Mouse (Mus musculus) midbrain, embryonic 14.5 days (tissue): ENCODE measurements at regions not wholly inside any gene's neighbourhood (a gene's known extent, or its start where the extent isn't known, plus 50 kb on each side); places are given as distances from the start of the nearest gene placed in this dataset.
A peak's percentile ranks its signal among the peaks of the same experiment; 100 is the strongest.
"Not testable (repeated sequence)": the region's sequence is repeated elsewhere in the genome, so short reads cannot be mapped to it uniquely, and the experiment has no call there.

Experiments used
- ATAC-seq: fragments of 200-750 bp; cut with Nextera tagmentation; 2 replicates; pipeline ENCODE4 v1.8.0; 2017; ENCODE audit warnings: moderate number of reproducible peaks, moderate library complexity; ENCODE audit not compliant: low FRiP score, low TSS enrichment
- DNase-seq: peaks from one replicate; pipeline ENCODE4 v3.0.0-alpha.2; 2015
- H3K27ac ChIP-seq: fragments of 300-500 bp; sonication (generic); replicated peaks from 2 replicates; pipeline ENCODE4 v1.5.1; 2014; ENCODE audit warnings: mild to moderate bottlenecking, low read depth, low read length, moderate library complexity
- H3K27me3 ChIP-seq: fragments of 300-500 bp; sonication (generic); 2 replicates; pipeline ENCODE4 v1.6.1; 2014; ENCODE audit warnings: low read length, control low read depth, mixed read lengths; ENCODE audit not compliant: control insufficient read depth, insufficient read depth
- H3K36me3 ChIP-seq: fragments of 300-500 bp; sonication (generic); 2 replicates; pipeline ENCODE4 v1.6.1; 2014; ENCODE audit warnings: low read length, control low read depth; ENCODE audit not compliant: control insufficient read depth, insufficient read depth
- H3K4me1 ChIP-seq: fragments of 300-500 bp; sonication (generic); 2 replicates; pipeline ENCODE4 v1.6.1; 2014; ENCODE audit warnings: mild to moderate bottlenecking, antibody characterized with exemption, low read length, control low read depth; ENCODE audit not compliant: control insufficient read depth, insufficient read depth
- H3K4me2 ChIP-seq: fragments of 300-500 bp; sonication (generic); 2 replicates; pipeline ENCODE4 v1.6.1; 2014; ENCODE audit warnings: mild to moderate bottlenecking, low read length, moderate library complexity
- H3K4me3 ChIP-seq: fragments of 300-500 bp; sonication (generic); replicated peaks from 2 replicates; pipeline ENCODE4 v1.5.1; 2014; ENCODE audit warnings: low read depth, low read length
- H3K9ac ChIP-seq: fragments of 300-500 bp; sonication (generic); replicated peaks from 2 replicates; pipeline ENCODE4 v1.6.1; 2014; ENCODE audit warnings: mild to moderate bottlenecking, low read length, moderate library complexity
- H3K9me3 ChIP-seq: fragments of 300-500 bp; sonication (generic); 2 replicates; pipeline ENCODE4 v1.6.1; 2016; ENCODE audit warnings: low read length, control low read depth, mixed read lengths; ENCODE audit not compliant: control insufficient read depth
- WGBS: fragments of 180-500 bp; shearing (Covaris S2); extraction: QIAGEN DNeasy Blood & Tissue Kit; methylation state at CpG from one replicate; pipeline ENCODE4 v1.1.7; 2014; 5-methylcytosine and 5-hydroxymethylcytosine counted together

DNA sequence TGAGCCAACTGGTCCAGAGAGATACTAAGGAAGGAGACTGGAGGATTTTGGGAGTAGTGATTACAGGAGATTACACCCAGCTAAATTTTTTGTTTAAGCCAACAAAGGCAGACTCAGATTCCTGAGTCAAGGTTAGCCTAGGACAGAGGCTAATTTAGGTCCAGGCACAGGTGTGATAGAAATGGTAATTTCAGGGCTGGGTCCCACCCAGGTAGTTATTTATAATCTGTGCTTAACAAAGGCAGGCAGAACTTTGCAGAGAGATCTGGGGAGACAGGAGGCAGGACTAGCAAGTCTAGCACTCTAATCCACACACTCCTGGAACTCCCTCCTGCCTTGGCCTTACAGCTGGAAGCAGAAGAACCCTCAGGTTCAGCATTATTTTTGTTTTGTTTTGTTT, 172.4 kb downstream of the Iqub start:
- H3K4me2 ChIP-seq, result no peak overlapping the region
- no peak overlapping the region for H3K4me3 ChIP-seq
- H3K9me3 ChIP-seq, result no peaks in the 10 kb centered on the region
- H3K9ac ChIP-seq, result no peak overlapping the region
- no peaks in the 10 kb centered on the region for H3K4me1 ChIP-seq
- no peak overlapping the region for H3K27ac ChIP-seq
- H3K36me3 ChIP-seq, result no peaks in the 10 kb centered on the region
- H3K27me3 ChIP-seq, result no peaks in the 10 kb centered on the region
- DNase-seq (no peak), ATAC-seq (no peak)

- WGBS, result 96% methylated on average over 2 of the region's 2 CpGs
- H3K27me3 ChIP-seq, result no peaks in the 10 kb centered on the region
- H3K9me3 ChIP-seq, result no peaks in the 10 kb centered on the region
- H3K4me3 ChIP-seq, result no peak overlapping the region
- H3K4me2 ChIP-seq, result no peak overlapping the region
- no peaks in the 10 kb centered on the region for H3K4me1 ChIP-seq
- ATAC-seq (no peak), DNase-seq (no peak)
- H3K27ac ChIP-seq, result no peak overlapping the region
- no peaks in the 10 kb centered on the region for H3K36me3 ChIP-seq
- no peak overlapping the region for H3K9ac ChIP-seq
Observed at GRCm38 (mm10) chr6:24342056-24342455, 172.8 kb downstream of the Iqub start.

- H3K4me3 ChIP-seq, H3K27me3 ChIP-seq, DNase-seq, H3K9ac ChIP-seq, H3K27ac ChIP-seq, H3K9me3 ChIP-seq, H3K36me3 ChIP-seq, H3K4me1 ChIP-seq, H3K4me2 ChIP-seq, ATAC-seq: not testable (repeated sequence)
- 85% methylated on average over 4 of the region's 4 CpGs for WGBS
Observed at GRCm38 (mm10) chr6:24340107-24340506, 172.2 kb upstream of the Slc13a1 start.

DNA sequence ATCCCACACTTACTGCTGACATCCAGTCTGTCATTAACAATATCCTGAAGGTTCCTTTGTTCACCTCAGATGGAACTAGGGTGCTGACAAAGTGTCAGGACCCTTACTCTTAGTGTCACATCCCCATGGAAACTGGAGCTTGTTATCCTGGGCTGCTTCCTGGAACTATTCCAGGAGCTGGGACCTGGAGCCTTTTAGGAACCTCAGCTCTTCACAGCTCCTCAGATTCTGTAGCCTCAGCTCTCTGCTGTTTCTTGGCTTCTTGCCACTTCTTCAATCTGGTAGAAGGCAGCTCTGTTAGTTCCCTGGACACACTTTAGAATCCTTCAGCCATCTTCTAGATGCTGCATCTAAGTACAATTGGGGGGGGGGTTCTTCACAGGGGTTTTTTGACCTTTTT, 157.3 kb upstream of the Slc13a1 start:
- ATAC-seq, result no peak
- no peak overlapping the region for H3K27ac ChIP-seq
- H3K9ac ChIP-seq, result no peak overlapping the region
- H3K4me2 ChIP-seq, result no peak overlapping the region
- H3K27me3 ChIP-seq, result no peaks in the 10 kb centered on the region
- no peaks in the 10 kb centered on the region for H3K36me3 ChIP-seq
- no peaks in the 10 kb centered on the region for H3K9me3 ChIP-seq
- DNase-seq, result peak; percentile 32
- H3K4me3 ChIP-seq, result no peak overlapping the region
- H3K4me1 ChIP-seq, result no peaks in the 10 kb centered on the region

- no peaks in the 10 kb centered on the region for H3K9me3 ChIP-seq
- DNase-seq (no peak), ATAC-seq (no peak)
- H3K9ac ChIP-seq, result no peak overlapping the region
- no peaks in the 10 kb centered on the region for H3K27me3 ChIP-seq
- H3K27ac ChIP-seq, result no peak overlapping the region
- H3K36me3 ChIP-seq, result no peaks in the 10 kb centered on the region
- WGBS, result 68% methylated on average over 3 of the region's 3 CpGs
- H3K4me1 ChIP-seq, result no peaks in the 10 kb centered on the region
- no peak overlapping the region for H3K4me2 ChIP-seq
- no peak overlapping the region for H3K4me3 ChIP-seq
Observed at GRCm38 (mm10) chr6:24324718-24325117, 156.8 kb upstream of the Slc13a1 start.

DNA sequence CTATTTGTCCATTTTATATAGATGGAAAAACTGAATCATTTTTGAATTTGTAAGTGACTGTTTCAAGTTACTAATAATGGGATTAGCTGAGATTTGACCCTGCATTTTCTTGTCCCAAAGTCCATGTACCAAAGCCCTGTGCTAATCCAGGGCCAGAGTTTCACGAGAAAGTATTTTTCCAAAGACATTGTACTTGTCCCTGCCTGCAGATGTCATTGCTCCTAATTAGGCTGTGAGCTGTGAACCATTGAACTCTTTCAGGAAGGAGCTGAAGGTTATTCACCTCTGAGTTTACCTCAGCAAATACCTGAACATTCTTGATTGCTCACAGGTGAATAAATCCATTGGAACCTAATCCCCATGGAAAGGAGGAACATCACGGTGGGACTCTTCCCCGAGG, 154.5 kb upstream of the Slc13a1 start:
- no peak overlapping the region for H3K4me3 ChIP-seq
- no peak overlapping the region for H3K27ac ChIP-seq
- no peak overlapping the region for H3K9ac ChIP-seq
- ATAC-seq, result no peak
- DNase-seq, result no peak
- H3K4me2 ChIP-seq, result no peak overlapping the region
- no peaks in the 10 kb centered on the region for H3K4me1 ChIP-seq
- H3K27me3 ChIP-seq, result no peaks in the 10 kb centered on the region
- no peaks in the 10 kb centered on the region for H3K36me3 ChIP-seq
- WGBS, result 72% methylated on average over 3 of the region's 3 CpGs
- no peaks in the 10 kb centered on the region for H3K9me3 ChIP-seq

- Histone ChIP-seq H3K4me3 (no peak overlapping the region), H3K27ac (no peak overlapping the region), H3K4me2 (no peak overlapping the region), H3K36me3 (no peaks in the 10 kb centered on the region), H3K4me1 (no peaks in the 10 kb centered on the region), H3K27me3 (no peaks in the 10 kb centered on the region), H3K9me3 (no peaks in the 10 kb centered on the region), H3K9ac (no peak overlapping the region)
- 86% methylated on average over 2 of the region's 2 CpGs for WGBS
- DNase-seq, result no peak
- ATAC-seq, result no peak
Observed at GRCm38 (mm10) chr6:24318862-24319261, 151.0 kb upstream of the Slc13a1 start.

GRCm38 (mm10) chr6:24310675-24311074, 142.8 kb upstream of the Slc13a1 start:
- no peak overlapping the region for H3K27ac ChIP-seq
- no peak overlapping the region for H3K4me3 ChIP-seq
- DNase-seq, result no peak
- no peak overlapping the region for H3K9ac ChIP-seq
- no peaks in the 10 kb centered on the region for H3K4me1 ChIP-seq
- no peaks in the 10 kb centered on the region for H3K9me3 ChIP-seq
- H3K27me3 ChIP-seq, result no peaks in the 10 kb centered on the region
- H3K36me3 ChIP-seq, result no peaks in the 10 kb centered on the region
- no peak for ATAC-seq
- 92% methylated on average over 2 of the region's 2 CpGs for WGBS
- no peak overlapping the region for H3K4me2 ChIP-seq

GRCm38 (mm10) chr6:24309810-24310209, 141.9 kb upstream of the Slc13a1 start:
- H3K9me3 ChIP-seq, result no peaks in the 10 kb centered on the region
- DNase-seq (no peak), ATAC-seq (no peak)
- no peak overlapping the region for H3K27ac ChIP-seq
- H3K9ac ChIP-seq, result no peak overlapping the region
- no peak overlapping the region for H3K4me3 ChIP-seq
- H3K36me3 ChIP-seq, result no peaks in the 10 kb centered on the region
- no peaks in the 10 kb centered on the region for H3K27me3 ChIP-seq
- WGBS, result 94% methylated on average over 1 of the region's 1 CpGs
- H3K4me2 ChIP-seq, result no peak overlapping the region
- no peaks in the 10 kb centered on the region for H3K4me1 ChIP-seq
